Mouse (Mus musculus): ENCODE measurements around the gene Chadl.

The Chadl gene

GRCm38 (mm10) chr15:81700161-81700560 lies 3.1 kb upstream of the Chadl start:
- no peak for DNase-seq

GRCm38 (mm10) chr15:81698532-81698931 lies 1.4 kb upstream of the Chadl start:
- DNase-seq, result no peak

GRCm38 (mm10) chr15:81697847-81698246 lies 760 bp upstream of the Chadl start:
- peak; percentile 44 for DNase-seq

GRCm38 (mm10) chr15:81694891-81695290 lies 2.2 kb downstream of the Chadl start:
- no peak for DNase-seq

- DNase-seq, result peak; percentile 90
These were observed 2.9 kb downstream of the Chadl start for GRCm38 (mm10) chr15:81693967-81694881.

- no peak for DNase-seq
These were observed 3.6 kb downstream of the Chadl start for GRCm38 (mm10) chr15:81693366-81693966.

- DNase-seq, result no peak
These were observed 16.7 kb downstream of the Chadl start for GRCm38 (mm10) chr15:81680301-81680805.

GRCm38 (mm10) chr15:81676637-81677036 lies 20.4 kb downstream of the Chadl start:
- DNase-seq, result no peak

GRCm38 (mm10) chr15:81670231-81670640 lies 26.9 kb downstream of the Chadl start:
- peak; percentile 69 for DNase-seq

GRCm38 (mm10) chr15:81666957-81667356 lies 30.1 kb downstream of the Chadl start:
- no peak for DNase-seq

- DNase-seq, result peak; percentile 95
These were observed 33.2 kb downstream of the Chadl start, which contains the start of gene L3mbtl2 for GRCm38 (mm10) chr15:81663697-81664561. Gene L3mbtl2, plus strand, starts transcription at chr15:81663889.

GRCm38 (mm10) chr15:81663281-81663680 lies 33.8 kb downstream of the Chadl start:
- DNase-seq, result no peak

- no peak for DNase-seq
These were observed 35.4 kb downstream of the Chadl start for GRCm38 (mm10) chr15:81661701-81662100.

- peak; percentile 25 for DNase-seq
These were observed 46.5 kb downstream of the Chadl start for GRCm38 (mm10) chr15:81650636-81651035.

GRCm38 (mm10) chr15:81649516-81650455 lies 47.3 kb downstream of the Chadl start:
- no peak for DNase-seq
